Mouse (Mus musculus) kidney, postnatal 10 days (tissue): ENCODE results near the gene Sh3bgrl2.

Experiments
- DNase-seq: peaks from one replicate; pipeline ENCODE4 v3.0.0; 2021; ENCODE audit warnings: mixed read lengths

The Sh3bgrl2 gene

DNA sequence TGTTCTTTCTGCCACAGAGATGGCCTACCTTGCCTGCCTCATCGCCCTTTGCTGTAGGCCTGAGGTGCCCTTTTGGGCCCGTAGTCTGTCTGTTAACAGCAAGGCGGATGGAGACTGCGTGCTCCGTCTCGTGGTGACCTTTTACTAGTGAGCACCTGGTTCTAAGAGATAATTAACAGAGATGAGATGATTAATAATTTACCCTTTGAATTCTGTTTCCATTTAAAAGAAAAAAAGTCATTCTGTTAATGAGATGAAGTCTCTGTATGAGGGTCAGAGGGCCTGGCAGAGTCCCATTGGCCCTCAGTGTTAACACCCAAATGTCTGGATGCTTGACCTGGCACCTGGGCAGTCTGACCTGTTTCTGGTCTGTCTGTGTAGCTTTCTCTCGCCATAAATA lies 14.8 kb downstream of the Sh3bgrl2 start:
- peak; percentile 72 for DNase-seq

GRCm38 (mm10) chr9:83563808-83564549 lies 15.9 kb downstream of the Sh3bgrl2 start:
- no peak for DNase-seq

GRCm38 (mm10) chr9:83564934-83565652 lies 17.0 kb downstream of the Sh3bgrl2 start:
- no peak for DNase-seq

GRCm38 (mm10) chr9:83566141-83566540 lies 18.0 kb downstream of the Sh3bgrl2 start:
- DNase-seq = no peak

GRCm38 (mm10) chr9:83568125-83568524 lies 20.0 kb downstream of the Sh3bgrl2 start:
- DNase-seq = no peak

DNA sequence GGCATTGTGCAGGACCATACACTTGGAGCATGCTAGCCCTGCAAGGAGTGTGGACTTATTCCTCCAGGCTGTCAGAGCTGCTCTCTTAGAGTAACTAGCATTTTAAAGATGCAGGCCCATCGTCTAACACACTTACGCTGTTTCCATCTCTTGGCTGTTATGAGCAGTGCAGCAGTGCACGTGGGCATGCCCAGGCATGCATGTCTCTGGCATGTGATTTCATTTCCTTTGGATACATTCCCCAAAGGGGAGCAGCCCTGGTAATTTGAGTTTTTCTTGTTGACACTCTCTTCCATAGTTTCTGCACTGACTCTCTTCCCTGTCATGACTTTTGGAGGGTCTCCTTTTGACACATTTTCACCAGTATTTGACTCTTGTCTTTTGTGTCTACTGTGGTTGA lies 20.8 kb downstream of the Sh3bgrl2 start:
- DNase-seq = no peak

DNA sequence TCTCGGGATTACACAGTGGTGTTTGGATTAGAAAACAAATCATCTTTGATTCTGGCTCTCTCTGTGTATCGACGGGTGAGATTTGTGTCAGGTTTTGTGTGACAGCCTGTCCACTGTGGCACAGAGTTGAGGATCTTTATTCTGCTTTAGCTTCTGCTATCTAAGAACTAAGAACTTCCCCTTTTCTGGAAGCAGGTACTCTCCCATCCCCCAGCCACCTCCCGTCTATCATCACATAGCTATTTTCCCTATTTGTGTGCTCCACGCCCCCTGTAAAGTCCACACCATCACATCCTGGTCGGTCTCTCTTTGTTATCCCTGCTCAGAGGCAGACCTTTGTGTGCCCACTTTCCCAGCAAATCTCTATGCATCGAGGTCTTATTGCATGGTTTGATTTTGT lies 21.8 kb downstream of the Sh3bgrl2 start:
- no peak for DNase-seq

- no peak for DNase-seq
These were observed 23.2 kb downstream of the Sh3bgrl2 start for GRCm38 (mm10) chr9:83571315-83571714.

DNA sequence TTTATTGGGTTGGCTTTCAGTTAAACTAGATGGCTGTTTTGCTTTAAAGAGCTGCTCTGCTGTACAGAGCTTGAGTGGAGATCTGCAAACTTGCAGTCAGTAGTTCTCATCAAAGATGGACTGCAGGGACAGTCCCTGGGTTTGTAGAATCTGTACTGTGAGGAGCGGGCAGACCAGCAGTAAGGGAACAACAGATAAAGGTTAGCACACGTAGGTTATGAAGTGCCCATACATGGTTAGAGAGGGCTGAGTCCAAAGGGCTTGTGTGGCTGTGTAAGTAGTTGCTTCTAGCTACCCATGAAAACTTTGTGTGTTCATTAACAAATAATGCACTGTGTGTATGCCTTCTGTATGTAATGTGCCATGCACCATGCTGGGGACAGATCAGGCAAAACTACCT lies 24.2 kb downstream of the Sh3bgrl2 start:
- no peak for DNase-seq

GRCm38 (mm10) chr9:83572870-83573269 lies 24.7 kb downstream of the Sh3bgrl2 start:
- no peak for DNase-seq

GRCm38 (mm10) chr9:83573588-83573987 lies 25.5 kb downstream of the Sh3bgrl2 start:
- no peak for DNase-seq

DNA sequence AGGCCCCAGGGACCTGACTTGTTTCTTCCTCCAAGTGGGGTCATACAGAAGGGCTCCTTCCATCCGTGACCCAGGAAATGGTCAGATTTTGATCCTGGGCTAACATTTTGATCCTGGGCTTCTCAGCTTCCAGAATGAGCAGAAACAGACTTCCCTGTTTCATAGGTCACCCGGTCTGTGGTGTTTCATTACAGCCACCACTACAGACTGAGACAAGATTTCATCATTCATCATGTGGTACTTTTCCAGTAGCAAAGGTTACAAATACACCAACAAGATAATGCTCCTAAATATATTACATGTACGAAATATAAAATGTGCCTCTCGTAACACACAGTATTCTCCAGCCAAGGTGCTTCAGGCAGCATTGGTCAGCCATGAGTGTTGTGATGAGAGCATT lies 27.3 kb downstream of the Sh3bgrl2 start:
- no peak for DNase-seq

- no peak for DNase-seq
These were observed 28.0 kb downstream of the Sh3bgrl2 start for GRCm38 (mm10) chr9:83576018-83576688.

DNA sequence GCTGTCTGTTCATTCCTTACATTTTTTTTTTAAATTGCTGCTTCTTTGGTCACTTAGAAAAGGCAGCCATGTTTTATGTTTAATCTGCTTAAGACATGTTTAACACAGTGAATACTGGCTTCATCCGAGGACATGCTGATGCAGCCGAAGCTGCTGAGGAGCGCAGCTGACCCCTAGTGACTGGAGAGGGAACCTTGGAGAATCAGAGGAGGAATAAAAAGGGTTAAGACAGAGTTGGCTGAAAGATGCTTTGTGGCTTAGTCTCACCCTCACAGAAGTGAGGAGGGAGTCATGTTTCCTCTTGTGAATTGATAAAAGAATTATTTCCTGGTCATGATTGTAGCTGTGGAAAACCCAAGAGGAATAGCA lies 28.5 kb downstream of the Sh3bgrl2 start:
- peak; percentile 65 for DNase-seq

DNA sequence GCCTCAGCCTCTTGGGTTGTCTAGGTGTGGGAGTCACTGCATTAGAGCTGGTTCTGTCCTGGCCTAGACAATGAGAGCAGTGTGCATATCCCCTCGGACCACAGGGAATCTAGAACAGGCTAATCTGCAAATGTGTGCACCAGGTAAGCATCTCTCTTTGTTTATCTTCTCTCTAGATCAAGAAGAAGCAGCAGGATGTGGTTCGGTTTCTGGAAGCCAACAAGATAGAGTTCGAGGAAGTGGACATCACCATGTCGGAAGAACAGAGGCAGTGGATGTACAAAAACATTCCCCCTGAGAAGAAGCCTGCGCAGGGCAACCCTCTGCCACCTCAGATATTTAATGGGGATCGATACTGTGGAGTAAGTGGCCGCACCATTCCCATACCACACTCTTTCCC lies 29.1 kb downstream of the Sh3bgrl2 start:
- no peak for DNase-seq

DNA sequence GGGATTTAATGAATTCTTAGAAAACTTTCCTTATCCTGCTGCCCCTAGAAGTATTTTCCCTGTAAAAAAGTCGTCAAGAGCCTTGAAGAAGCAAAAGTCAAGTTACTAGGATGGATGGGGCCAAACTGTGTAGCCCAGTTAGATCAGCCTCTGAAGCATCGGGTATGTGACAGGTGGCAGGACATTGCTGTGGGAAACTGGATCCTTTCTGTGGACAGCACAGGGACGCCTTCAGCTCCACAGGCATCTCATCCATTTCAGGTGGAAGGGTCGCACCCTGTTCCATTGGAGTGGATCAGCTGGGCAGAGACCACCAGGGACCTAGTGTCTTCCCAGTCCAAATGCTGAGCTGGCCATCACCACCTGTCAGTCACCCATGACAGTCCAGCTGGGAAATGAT lies 30.9 kb downstream of the Sh3bgrl2 start:
- no peak for DNase-seq

- DNase-seq = no peak
These were observed 34.6 kb downstream of the Sh3bgrl2 start for GRCm38 (mm10) chr9:83582748-83583147.

DNA sequence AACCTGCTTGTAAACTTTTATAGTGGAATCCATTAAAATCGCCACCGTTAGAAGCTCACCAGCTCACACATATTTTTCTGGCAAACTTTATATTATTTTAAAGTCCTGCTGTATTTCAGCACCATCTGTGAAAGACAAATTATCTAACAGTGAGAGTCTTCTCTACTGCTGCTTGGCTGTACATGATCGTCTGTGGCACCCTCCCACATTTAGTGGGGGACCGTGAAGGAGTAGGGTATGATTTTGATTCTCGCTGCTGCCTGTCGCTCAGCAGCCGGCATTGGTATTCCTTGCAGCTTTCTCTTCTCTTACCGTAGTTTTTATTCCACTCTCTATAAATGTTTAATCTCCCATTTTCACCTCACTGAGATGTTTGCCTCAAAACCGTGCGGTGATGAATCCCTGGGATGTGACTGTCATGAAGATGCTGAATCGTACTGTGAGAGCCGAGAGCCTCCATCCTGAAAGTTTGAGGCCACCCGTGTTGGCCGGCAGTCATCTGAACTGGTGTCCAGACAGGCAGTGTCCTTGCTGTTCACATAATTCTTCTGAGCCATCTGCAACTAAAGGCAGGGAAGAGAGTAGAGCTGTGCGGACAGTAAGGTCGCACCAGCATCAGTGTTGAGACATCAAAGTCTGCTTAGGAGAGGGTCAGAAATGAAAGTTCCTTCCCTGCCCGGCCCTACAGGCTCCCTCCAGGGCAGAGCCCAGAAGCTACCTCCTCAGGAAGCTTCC lies 38.4 kb downstream of the Sh3bgrl2 start:
- no peak for DNase-seq

DNA sequence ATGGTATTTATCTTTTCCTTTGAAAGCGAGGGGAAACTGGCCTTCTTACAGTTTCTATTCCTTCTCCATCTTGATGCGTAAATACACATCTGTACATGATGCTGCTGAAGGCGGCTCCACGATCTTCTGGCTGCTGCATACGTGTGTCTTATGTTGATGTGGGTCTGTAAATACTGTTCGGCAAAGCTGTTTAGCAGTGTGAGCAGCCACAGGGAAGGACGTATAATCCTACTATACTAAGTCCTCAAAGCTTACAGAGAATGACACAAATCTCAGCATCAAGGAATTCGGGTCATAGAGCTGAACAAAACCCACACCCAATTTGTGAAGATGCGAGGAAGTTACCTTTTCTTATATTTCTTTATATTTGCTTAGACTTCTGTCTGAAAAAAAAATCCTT lies 39.0 kb downstream of the Sh3bgrl2 start:
- no peak for DNase-seq

- no peak for DNase-seq
These were observed 40.9 kb downstream of the Sh3bgrl2 start for GRCm38 (mm10) chr9:83589063-83589462.

DNA sequence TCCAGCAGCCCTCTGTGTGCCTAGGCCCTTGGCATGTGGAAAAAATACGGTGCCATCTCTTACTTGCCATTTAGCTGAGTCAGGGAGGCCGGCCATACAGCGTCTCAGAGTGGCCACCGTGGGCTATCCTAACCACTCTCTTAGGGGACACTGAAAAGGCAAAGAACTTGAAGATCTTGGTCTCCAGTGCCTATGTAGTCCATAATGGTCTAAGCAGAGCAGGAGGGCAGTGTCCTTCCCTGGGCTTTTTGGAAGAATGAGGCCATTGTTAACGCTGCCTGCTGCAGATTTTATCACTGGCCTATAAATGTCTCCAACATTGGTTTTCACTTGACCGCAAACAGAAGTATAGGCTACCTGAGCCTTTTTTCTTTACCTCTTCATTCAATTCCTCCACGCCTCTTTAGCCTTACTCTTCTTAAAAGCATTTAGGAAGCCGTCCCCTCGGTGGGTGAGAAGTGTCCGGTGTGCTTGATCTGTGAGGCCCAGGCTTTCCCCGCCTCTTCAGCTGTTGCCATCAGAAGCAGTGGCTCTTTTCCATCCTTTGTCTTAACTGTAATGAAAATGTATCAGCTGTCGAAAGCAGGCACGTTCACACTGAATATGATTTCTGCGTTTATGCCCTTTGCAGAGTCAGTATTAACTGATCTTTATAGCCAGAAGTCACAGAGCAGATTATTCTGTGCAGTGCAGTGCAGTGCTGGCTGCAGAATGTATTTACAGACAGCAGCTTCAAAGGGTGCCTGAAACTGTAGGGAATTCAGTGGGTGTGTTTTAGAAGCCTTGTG lies 41.7 kb downstream of the Sh3bgrl2 start:
- DNase-seq = no peak

- DNase-seq = no peak
These were observed 43.8 kb downstream of the Sh3bgrl2 start for GRCm38 (mm10) chr9:83591848-83592456.
